ENCODE assay signal across 10 mouse cellular contexts in genomic region chr12:8059576-8059975, GRCm38 (mm10).
DNase-seq lines count a peak whose midpoint lies in the region; ATAC-seq lines count a peak whose summit lies in the region.
"Had no signal": no experiment of that assay in that cellular context is flagged by ENCODE, and none has a peak within 500 bp of the region (broad histone marks: within the 10 kb centered on the region; RNA-seq: fewer than 3 reads in every experiment).

No protein-coding gene starts in this region.

- no peaks in the 10 kb centered on the region for H3K9me3 ChIP-seq in midbrain, embryonic 11.5 days (ENCODE audit: control insufficient read depth, low read length)
- H3K9me3 ChIP-seq in midbrain, embryonic 13.5 days = no peaks in the 10 kb centered on the region
- H3K9me3 ChIP-seq in limb, embryonic 11.5 days (ENCODE audit: control insufficient read depth, low read length) = no peaks in the 10 kb centered on the region
- H3K9me3 ChIP-seq: heart, embryonic 13.5 days; stomach, embryonic 15.5 days had no signal

- no peaks in the 10 kb centered on the region for H3K27me3 ChIP-seq in midbrain, embryonic 11.5 days (ENCODE audit: control insufficient read depth, insufficient read depth, low read length)
- no peaks in the 10 kb centered on the region for H3K27me3 ChIP-seq in midbrain, embryonic 13.5 days
- no peaks in the 10 kb centered on the region for H3K27me3 ChIP-seq in limb, embryonic 11.5 days (ENCODE audit: control insufficient read depth, insufficient read depth, low read length)
- H3K27me3 ChIP-seq: stomach, embryonic 15.5 days had no signal

- no peak overlapping the region for H3K4me2 ChIP-seq in midbrain, embryonic 11.5 days
- H3K4me2 ChIP-seq in midbrain, embryonic 13.5 days (replicated peaks) = no peak overlapping the region
- no peak overlapping the region for H3K4me2 ChIP-seq in limb, embryonic 11.5 days (ENCODE audit: low read depth, severe bottlenecking)
- H3K4me2 ChIP-seq: heart, embryonic 13.5 days; stomach, embryonic 15.5 days had no signal

- H3K4me1 ChIP-seq in midbrain, embryonic 11.5 days (ENCODE audit: control insufficient read depth, insufficient read depth, low read length) = no peaks in the 10 kb centered on the region
- H3K4me1 ChIP-seq in midbrain, embryonic 13.5 days (replicated peaks) = no peaks in the 10 kb centered on the region
- H3K4me1 ChIP-seq in limb, embryonic 11.5 days (ENCODE audit: control insufficient read depth, insufficient read depth, low read length) = peaks cover 11% of the 10 kb centered on the region; the same call in 1 of the 2 replicates
- H3K4me1 ChIP-seq: heart, embryonic 13.5 days; stomach, embryonic 15.5 days had no signal

- H3K4me3 ChIP-seq in midbrain, embryonic 11.5 days (ENCODE audit: low read depth, low read length) = no peak overlapping the region
- H3K4me3 ChIP-seq in midbrain, embryonic 13.5 days (replicated peaks) = no peak overlapping the region
- no peak overlapping the region for H3K4me3 ChIP-seq in limb, embryonic 11.5 days (ENCODE audit: low read depth, low read length)
- H3K4me3 ChIP-seq: heart, embryonic 13.5 days; stomach, embryonic 15.5 days had no signal

- no peak for ATAC-seq in midbrain, embryonic 11.5 days (ENCODE audit: low FRiP score)
- ATAC-seq in midbrain, embryonic 13.5 days = no peak
- ATAC-seq in limb, embryonic 11.5 days (ENCODE audit: insufficient number of reproducible peaks, low FRiP score, low TSS enrichment, low read depth) = no peak

- no peaks in the 10 kb centered on the region for H3K36me3 ChIP-seq in midbrain, embryonic 11.5 days (ENCODE audit: control insufficient read depth, insufficient read depth, low read length)
- no peaks in the 10 kb centered on the region for H3K36me3 ChIP-seq in midbrain, embryonic 13.5 days
- H3K36me3 ChIP-seq in limb, embryonic 11.5 days (ENCODE audit: control insufficient read depth, insufficient read depth, low read length) = no peaks in the 10 kb centered on the region
- H3K36me3 ChIP-seq: heart, embryonic 13.5 days; stomach, embryonic 15.5 days had no signal

- peak; percentile 97 for DNase-seq in midbrain, embryonic 11.5 days (ENCODE audit: low spot score, missing footprints)
- peak; percentile 74 for DNase-seq in adrenal gland, postnatal 14 days
- peak; percentile 54 for DNase-seq in embryo, embryonic 11.5 days (ENCODE audit: low read depth, low spot score)
- peak; percentile 67 for DNase-seq in induced T-regulatory cell, adult 2 months (ENCODE audit: low read depth)
- DNase-seq in limb, embryonic 11.5 days (ENCODE audit: low spot score) = peak; percentile 84
- DNase-seq in retina, embryonic 14.5 days (ENCODE audit: low spot score) = peak; percentile 84
- DNase-seq in urinary bladder, postnatal 25 days (ENCODE audit: low spot score) = peak; percentile 72

- H3K27ac ChIP-seq in midbrain, embryonic 11.5 days (ENCODE audit: low read depth, low read length) = no peak overlapping the region
- H3K27ac ChIP-seq in midbrain, embryonic 13.5 days = no peak overlapping the region
- H3K27ac ChIP-seq in limb, embryonic 11.5 days (replicated peaks; ENCODE audit: low read depth, low read length) = no peak overlapping the region
- H3K27ac ChIP-seq: heart, embryonic 13.5 days; stomach, embryonic 15.5 days had no signal

- 18% methylated on average over 3 of the region's 3 CpGs for whole genome bisulfite sequencing in midbrain, embryonic 11.5 days
- WGBS in midbrain, embryonic 13.5 days = 16% methylated on average over 3 of the region's 3 CpGs
- WGBS in limb, embryonic 11.5 days = 11% methylated on average over 3 of the region's 3 CpGs

- no peak overlapping the region for H3K9ac ChIP-seq in midbrain, embryonic 11.5 days (ENCODE audit: low read length)
- H3K9ac ChIP-seq in midbrain, embryonic 13.5 days (replicated peaks) = no peak overlapping the region
- H3K9ac ChIP-seq in limb, embryonic 11.5 days (ENCODE audit: low read length) = no peak overlapping the region
- H3K9ac ChIP-seq: heart, embryonic 13.5 days; stomach, embryonic 15.5 days had no signal
